Mouse (Mus musculus): ENCODE measurements around the gene Olfr1104. TPM values are rescaled to one million over a fixed set of nuclear protein-coding genes. Genes with fewer than 3 reads are reported as not detected.

The Olfr1104 gene
- not detected in 2 replicates for total RNA-seq (2021)
- long read RNA-seq, result 0 reads

DNA sequence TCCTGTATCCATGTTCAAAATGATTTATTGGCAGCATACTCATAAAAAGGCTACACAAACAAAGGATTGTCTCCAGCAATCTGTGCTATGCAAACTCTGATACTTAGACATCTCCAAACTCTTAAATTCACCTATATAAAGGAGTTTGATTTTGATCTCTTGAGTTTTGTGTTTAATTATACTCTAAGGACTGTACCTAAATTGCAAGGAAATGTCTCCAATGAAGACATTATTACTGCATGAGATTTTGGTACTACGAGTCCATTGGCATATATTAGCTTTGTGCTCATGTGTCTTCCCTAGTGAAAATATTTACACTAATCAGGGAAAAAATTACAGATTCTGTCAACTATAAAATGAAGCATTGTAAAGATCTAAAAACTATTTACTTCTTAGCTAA, at the start of gene Olfr1104:
Gene Olfr1104, minus strand, starts transcription at position 101 of the 400 bp plus-strand sequence.
- no peak for DNase-seq

- no peak for DNase-seq
These were observed 48.8 kb upstream of the Olfr1104 start, which contains the start of gene Olfr1107 for GRCm38 (mm10) chr2:87075717-87076116. TSS of gene Olfr1107 (minus strand) at chr2:87075817.

DNA sequence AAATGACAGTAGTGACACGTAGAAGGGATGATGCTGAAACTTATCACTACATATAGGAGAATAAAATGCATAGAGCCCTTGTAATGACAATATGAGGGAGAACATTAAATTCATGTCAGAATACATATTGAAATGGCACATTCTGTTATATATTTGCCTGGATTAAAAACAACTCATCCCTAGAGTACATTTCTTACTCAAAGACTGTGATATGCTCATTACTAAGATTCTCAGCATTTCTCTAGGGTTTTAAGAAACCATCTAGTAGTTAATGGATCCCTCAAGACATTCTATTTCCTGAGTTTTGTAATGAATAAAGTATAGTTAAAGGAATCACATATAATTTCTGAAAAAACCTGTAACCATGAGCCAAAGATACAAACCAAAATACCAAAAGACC, 25.3 kb upstream of the Olfr1104 start, which contains the start of gene Olfr1106:
Gene Olfr1106, minus strand, starts transcription at position 101 of the 400 bp plus-strand sequence.
- no peak for DNase-seq

DNA sequence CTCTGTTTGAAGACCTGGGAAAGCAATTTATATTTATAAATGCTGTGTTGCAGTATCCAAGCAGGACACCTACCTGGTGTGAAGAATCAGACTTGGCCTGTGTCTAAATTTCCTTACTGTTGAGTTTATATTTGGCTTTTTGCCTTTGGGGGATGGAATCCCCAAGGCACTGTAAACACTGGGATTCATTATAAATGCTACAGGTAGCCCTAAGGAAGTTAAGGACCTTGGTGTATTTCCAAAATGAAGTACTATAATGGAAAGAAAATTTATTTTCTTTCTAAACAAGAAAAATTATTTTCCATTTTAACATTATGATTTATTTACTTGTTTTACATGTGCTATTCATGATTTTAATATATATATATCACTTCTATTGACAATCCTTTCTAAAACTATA, 9.6 kb upstream of the Olfr1104 start, which contains the start of gene Olfr1105:
Gene Olfr1105, minus strand, starts transcription at position 101 of the 400 bp plus-strand sequence.
- DNase-seq, result no peak

DNA sequence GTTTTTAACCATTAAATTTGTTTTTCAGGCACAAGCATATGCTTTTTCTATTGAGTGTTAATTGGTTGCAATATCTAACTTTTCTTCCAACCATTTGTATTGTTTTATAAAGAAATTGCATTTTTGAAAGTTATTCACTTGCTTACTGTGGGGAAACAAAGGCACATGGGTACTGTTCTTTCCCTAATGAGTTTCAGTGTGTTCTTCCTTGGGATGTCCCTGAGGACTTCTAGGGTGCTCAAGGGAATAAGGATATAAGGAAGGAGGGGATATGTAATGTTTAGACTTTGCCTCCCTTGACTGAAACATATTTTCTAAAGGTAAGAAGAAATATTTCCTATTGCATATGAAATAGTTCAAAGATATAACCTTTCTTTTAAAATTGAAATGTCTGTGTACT, 28.8 kb downstream of the Olfr1104 start, which contains the start of gene Olfr1102:
Gene Olfr1102, plus strand, starts transcription at position 301 of the 400 bp plus-strand sequence.
- no peak for DNase-seq

DNA sequence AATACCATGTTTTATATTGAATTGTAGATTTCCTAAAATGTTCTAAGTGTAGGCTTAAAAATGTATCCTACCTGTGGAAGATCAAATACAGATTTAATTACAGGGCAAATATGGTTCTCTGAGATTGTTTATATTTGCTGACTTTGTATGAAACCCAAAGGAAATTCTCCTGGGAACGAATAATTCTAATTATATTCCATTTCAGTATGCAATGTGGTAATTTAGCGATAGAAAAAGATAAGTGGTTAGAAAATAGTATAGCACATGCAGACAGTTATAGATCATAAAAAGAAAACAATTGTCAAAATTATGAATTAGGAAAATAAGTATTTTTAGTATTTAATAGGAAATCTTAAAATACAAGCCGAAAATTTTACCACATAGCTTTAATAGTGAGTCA, 35.8 kb downstream of the Olfr1104 start, which contains the start of gene Olfr1101:
Gene Olfr1101, minus strand, starts transcription at position 101 of the 400 bp plus-strand sequence.
- no peak for DNase-seq

GRCm38 (mm10) chr2:86979854-86980253, 47.0 kb downstream of the Olfr1104 start, which contains the start of gene Olfr1100:
TSS of gene Olfr1100 (minus strand) at chr2:86979954.
- no peak for DNase-seq

Other genes starting within 250 kb of the Olfr1104 start
- not detected in 2 replicates for gene Olfr1093, start 244.6 kb downstream of the Olfr1104 start, total RNA-seq (2021)
- gene Olfr141, start 217.1 kb downstream of the Olfr1104 start, total RNA-seq (2021), result not detected in 2 replicates
- gene Olfr1094, start 202.4 kb downstream of the Olfr1104 start, total RNA-seq (2021), result not detected in 2 replicates
- not detected in 2 replicates for gene Olfr1095, start 175.4 kb downstream of the Olfr1104 start, total RNA-seq (2021)
- not detected in 2 replicates for gene Gm13723, start 152.3 kb downstream of the Olfr1104 start, total RNA-seq (2021)
- not detected in 2 replicates for gene Olfr1097, start 134.9 kb downstream of the Olfr1104 start, total RNA-seq (2021)
- not detected in 2 replicates for gene Olfr1098, start 102.5 kb downstream of the Olfr1104 start, total RNA-seq (2021)
- not detected in 2 replicates for gene Olfr1099, start 66.4 kb downstream of the Olfr1104 start, total RNA-seq (2021)
- gene Olfr1100, start 47.1 kb downstream of the Olfr1104 start, total RNA-seq (2021), result not detected in 2 replicates
- not detected in 2 replicates for gene Olfr1101, start 35.9 kb downstream of the Olfr1104 start, total RNA-seq (2021)
- not detected in 2 replicates for gene Olfr1102, start 28.7 kb downstream of the Olfr1104 start, total RNA-seq (2021)
- not detected in 2 replicates for gene Olfr1105, start 9.5 kb upstream of the Olfr1104 start, total RNA-seq (2021)
- gene Olfr1106, start 25.2 kb upstream of the Olfr1104 start, total RNA-seq (2021), result not detected in 2 replicates
- gene Olfr1107, start 48.7 kb upstream of the Olfr1104 start, total RNA-seq (2021), result not detected in 2 replicates
- not detected in 2 replicates for gene Olfr1109, start 68.9 kb upstream of the Olfr1104 start, total RNA-seq (2021)
- not detected in 2 replicates for gene Olfr259, start 87.5 kb upstream of the Olfr1104 start, total RNA-seq (2021)
- not detected in 2 replicates for gene Olfr1110, start 113.2 kb upstream of the Olfr1104 start, total RNA-seq (2021)
- gene Olfr1111, start 125.5 kb upstream of the Olfr1104 start, total RNA-seq (2021), result not detected in 2 replicates
- not detected in 2 replicates for gene Olfr1112, start 160.7 kb upstream of the Olfr1104 start, total RNA-seq (2021)
- not detected in 2 replicates for gene Olfr1113, start 181.9 kb upstream of the Olfr1104 start, total RNA-seq (2021)
- gene Olfr1115, start 220.9 kb upstream of the Olfr1104 start, total RNA-seq (2021), result not detected in 2 replicates
- not detected in 2 replicates for gene Olfr1116, start 240.5 kb upstream of the Olfr1104 start, total RNA-seq (2021)